Mouse (Mus musculus) hindbrain, postnatal 0 days (tissue): Measurements from ENCODE around the gene Rbfox1. TPM values are rescaled to one million over a fixed set of nuclear protein-coding genes. Genes with fewer than 3 reads are reported as not detected.

ENCODE experiments used
- ATAC-seq: fragments of 200-750 bp; cut with Nextera tagmentation; 2 replicates; pipeline ENCODE4 v1.8.0; 2017; ENCODE audit warnings: mild to moderate bottlenecking, moderate TSS enrichment, moderate library complexity
- DNase-seq: peaks from one replicate; pipeline ENCODE4 v3.0.0-alpha.2; 2015; ENCODE audit warnings: low spot score
- H3K27ac ChIP-seq: fragments of 300-500 bp; sonication (generic); 2 replicates; pipeline ENCODE4 v1.5.1; 2014; ENCODE audit warnings: mild to moderate bottlenecking
- H3K27me3 ChIP-seq: fragments of 300-500 bp; sonication (generic); 2 replicates; pipeline ENCODE4 v1.6.1; 2014; ENCODE audit warnings: low read length, mixed read lengths; ENCODE audit not compliant: insufficient read depth
- H3K36me3 ChIP-seq: fragments of 300-500 bp; sonication (generic); 2 replicates; pipeline ENCODE4 v1.6.1; 2014; ENCODE audit warnings: low read length, mixed read lengths; ENCODE audit not compliant: insufficient read depth
- H3K4me1 ChIP-seq: fragments of 300-500 bp; sonication (generic); 2 replicates; pipeline ENCODE4 v1.6.1; 2014; ENCODE audit warnings: antibody characterized with exemption, low read length, mixed read lengths; ENCODE audit not compliant: insufficient read depth
- H3K4me2 ChIP-seq: fragments of 300-500 bp; sonication (generic); 2 replicates; pipeline ENCODE4 v1.6.1; 2014; ENCODE audit warnings: low read depth, mild to moderate bottlenecking, low read length, moderate library complexity, mixed read lengths
- H3K4me3 ChIP-seq: fragments of 300-500 bp; sonication (generic); 2 replicates; pipeline ENCODE4 v1.5.1; 2014; ENCODE audit warnings: low read length
- H3K9ac ChIP-seq: fragments of 300-500 bp; sonication (generic); replicated peaks from 2 replicates; pipeline ENCODE4 v1.6.1; 2014; ENCODE audit warnings: mild to moderate bottlenecking, low read length, moderate library complexity, mixed read lengths
- H3K9me3 ChIP-seq: fragments of 300-500 bp; sonication (generic); 2 replicates; pipeline ENCODE4 v1.6.1; 2016; ENCODE audit warnings: low read length, mixed read lengths
- CTCF ChIP-seq: IDR thresholded peaks from 2 replicates; pipeline ENCODE4 v1.5.1; 2016; ENCODE audit warnings: antibody characterized with exemption, control low read depth, low read depth
- WGBS: fragments of 180-500 bp; shearing (Covaris S2); extraction: QIAGEN DNeasy Blood & Tissue Kit; methylation state at CpG from one replicate; pipeline ENCODE4 v1.1.7; 2014; 5-methylcytosine and 5-hydroxymethylcytosine counted together
- polyA plus RNA-seq: library from polyadenylated mRNA; unstranded; fragments of >200 nt; fragmentation: Nextera tagmentation; extraction: Ambion mirVana; gene quantifications from 2 replicates; pipeline ENCODE4 v1.2.1, GENCODE M21; 2015
- total RNA-seq: library from RNA; depleted of rRNA; stranded (reverse); fragments of >200 nt; gene quantifications from 2 replicates; pipeline ENCODE4 v1.2.3, GENCODE M21; 2014

Gene Rbfox1
- total and polyA plus RNA-seq, 2 experiments from 2014 or later: 158 to 204 TPM

GRCm38 (mm10) chr16:7447718-7448649 lies 1562.8 kb downstream of the Rbfox1 start:
- WGBS: 39% methylated on average over 8 of the region's 8 CpGs
- Histone ChIP-seq H3K27ac (no peak overlapping the region), H3K9me3 (no peaks in the 10 kb centered on the region), H3K4me3 (no peak overlapping the region), H3K4me2 (no peak overlapping the region), H3K4me1 (0 out of 2 replicates have a peak, but pooled peaks cover 9% of the 10 kb centered on the region), H3K36me3 (no peaks in the 10 kb centered on the region), H3K27me3 (no peaks in the 10 kb centered on the region), H3K9ac (no peak overlapping the region)
- DNase-seq (peak; percentile 33), ATAC-seq (no peak)
- no peak for TF ChIP-seq CTCF

DNA sequence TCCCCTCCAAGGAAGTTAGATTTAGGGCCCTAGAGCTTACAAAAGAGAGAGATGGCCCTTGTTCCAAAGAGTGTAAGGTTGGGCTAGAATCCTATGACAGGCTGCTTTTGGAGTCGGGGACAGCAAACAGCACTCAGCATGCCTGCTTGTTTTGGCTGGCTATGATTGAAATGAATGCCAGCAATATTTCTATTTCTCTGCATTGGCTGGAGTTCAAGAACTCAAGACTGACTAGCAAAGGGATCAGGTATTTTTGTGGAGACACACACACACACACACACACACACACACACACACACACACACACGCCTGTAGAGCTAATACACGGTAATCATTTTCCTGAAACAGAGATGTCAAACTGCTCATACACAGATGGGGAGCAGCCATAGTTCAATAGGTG lies 1566.0 kb downstream of the Rbfox1 start:
- Histone ChIP-seq H3K4me1 (0 out of 2 replicates have a peak, but pooled peaks cover 9% of the 10 kb centered on the region), H3K4me2 (no peak overlapping the region), H3K27ac (no peak overlapping the region), H3K36me3 (no peaks in the 10 kb centered on the region), H3K4me3 (no peak overlapping the region), H3K9ac (no peak overlapping the region), H3K9me3 (no peaks in the 10 kb centered on the region), H3K27me3 (no peaks in the 10 kb centered on the region)
- DNase-seq: peak; percentile 32
- WGBS: 67% methylated on average over 3 of the region's 3 CpGs
- no peak for ATAC-seq
- TF ChIP-seq CTCF: no peak

GRCm38 (mm10) chr16:7457571-7457970 lies 1572.4 kb downstream of the Rbfox1 start:
- Histone ChIP-seq H3K27ac (no peak overlapping the region), H3K9me3 (no peaks in the 10 kb centered on the region), H3K4me2 (no peak overlapping the region; the same call in 1 of the 2 replicates), H3K4me1 (no peaks in the 10 kb centered on the region), H3K4me3 (no peak overlapping the region), H3K9ac (no peak overlapping the region), H3K27me3 (no peaks in the 10 kb centered on the region), H3K36me3 (no peaks in the 10 kb centered on the region)
- no peak for DNase-seq
- ATAC-seq: no peak
- TF ChIP-seq CTCF: no peak
- 75% methylated on average over 4 of the region's 4 CpGs for WGBS
